Mouse (Mus musculus) midbrain, embryonic 15.5 days (tissue): Measurements from ENCODE around the gene Sarm1. TPM values are rescaled to one million over a fixed set of nuclear protein-coding genes. Genes with fewer than 3 reads are reported as not detected.
"Not testable (repeated sequence)": the region's sequence is repeated elsewhere in the genome, so short reads cannot be mapped to it uniquely, and the experiment has no call there.

Experiments
- ATAC-seq: fragments of 200-750 bp; cut with Nextera tagmentation; replicated peaks from 2 replicates; pipeline ENCODE4 v1.8.0; 2017; ENCODE audit warnings: moderate TSS enrichment
- H3K27ac ChIP-seq: fragments of 300-500 bp; sonication (generic); 2 replicates; pipeline ENCODE4 v1.5.1; 2015; ENCODE audit warnings: mild to moderate bottlenecking, inconsistent platforms
- H3K27me3 ChIP-seq: fragments of 300-500 bp; sonication (generic); replicated peaks from 2 replicates; pipeline ENCODE4 v1.6.1; 2015; ENCODE audit warnings: inconsistent platforms
- H3K36me3 ChIP-seq: fragments of 300-500 bp; sonication (generic); replicated peaks from 2 replicates; pipeline ENCODE4 v1.6.1; 2015; ENCODE audit warnings: inconsistent platforms
- H3K4me1 ChIP-seq: fragments of 300-500 bp; sonication (generic); 2 replicates; pipeline ENCODE4 v1.6.1; 2015; ENCODE audit warnings: inconsistent platforms
- H3K4me2 ChIP-seq: fragments of 300-500 bp; sonication (generic); 2 replicates; pipeline ENCODE4 v1.6.1; 2015; ENCODE audit warnings: inconsistent platforms, mild to moderate bottlenecking, moderate library complexity
- H3K4me3 ChIP-seq: fragments of 300-500 bp; sonication (generic); 2 replicates; pipeline ENCODE4 v1.5.1; 2015; ENCODE audit warnings: mild to moderate bottlenecking, inconsistent platforms
- H3K9ac ChIP-seq: fragments of 300-500 bp; sonication (generic); 2 replicates; pipeline ENCODE4 v1.6.1; 2015; ENCODE audit warnings: mild to moderate bottlenecking, inconsistent platforms
- H3K9me3 ChIP-seq: fragments of 300-500 bp; sonication (generic); 2 replicates; pipeline ENCODE4 v1.6.1; 2016; ENCODE audit warnings: inconsistent platforms
- WGBS: fragments of 180-500 bp; shearing (Covaris S2); methylation state at CpG from one replicate; pipeline ENCODE4 v1.1.7; 2015; ENCODE audit warnings: mixed read lengths; 5-methylcytosine and 5-hydroxymethylcytosine counted together
- polyA plus RNA-seq: library from polyadenylated mRNA; unstranded; fragments of >200 nt; fragmentation: Nextera tagmentation; extraction: Ambion mirVana; gene quantifications from 2 replicates; pipeline ENCODE4 v1.2.1, GENCODE M21; 2015

The Sarm1 gene
- 52.4 and 56.8 TPM in 2 replicates for polyA plus RNA-seq

DNA sequence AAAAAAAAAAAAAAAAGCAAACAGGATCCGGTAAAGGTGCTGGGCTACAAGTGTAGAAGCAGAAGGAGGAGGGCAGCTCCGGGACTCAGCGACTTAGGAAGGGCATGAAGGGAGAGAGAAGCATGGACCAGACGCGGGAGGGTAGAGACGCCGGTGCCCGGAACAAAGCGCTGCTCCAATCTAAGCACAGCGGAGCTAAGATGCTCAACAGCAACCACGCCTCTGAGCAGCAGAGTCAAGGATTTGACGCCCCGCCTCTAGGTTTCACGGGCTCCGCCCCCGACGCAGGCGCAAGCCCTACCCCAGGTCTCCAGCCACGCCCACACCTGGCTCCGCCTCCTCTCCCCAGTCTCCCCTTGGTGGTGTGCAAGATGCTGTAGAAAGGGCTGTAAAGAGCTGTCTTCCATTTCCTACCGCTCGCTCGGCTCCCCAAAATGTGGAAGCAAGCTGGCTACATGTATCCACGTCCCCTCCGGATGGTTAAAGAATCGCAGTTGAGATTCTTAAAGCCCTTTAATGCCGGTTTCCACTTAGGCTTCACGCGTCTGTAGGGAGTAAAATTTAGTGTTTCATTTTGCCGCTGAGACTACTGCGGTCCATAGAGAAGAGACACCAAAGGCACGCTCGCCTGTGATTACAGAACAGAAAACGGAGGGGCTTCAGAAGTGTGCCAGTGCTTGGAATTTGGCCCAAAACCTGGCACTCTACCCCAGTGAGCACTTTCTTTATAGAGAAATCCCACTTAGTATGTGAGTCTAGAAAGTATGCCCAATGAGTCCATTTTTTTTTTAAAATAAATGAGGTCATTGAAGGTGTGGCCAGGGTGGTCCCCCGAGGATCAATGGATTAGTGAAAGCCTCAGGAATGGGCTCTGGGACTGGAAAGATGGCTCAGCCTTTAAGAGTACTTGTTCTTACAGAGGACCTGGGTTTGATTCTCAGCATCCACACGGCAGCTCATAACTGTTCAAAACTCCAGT lies at the start of gene Sarm1:
Gene Sarm1, minus strand, starts transcription at position 211 of the 979 bp plus-strand sequence.
- H3K27me3 ChIP-seq, result peaks cover 6% of the 10 kb centered on the region; the same call in 1 of the 2 replicates
- no peaks in the 10 kb centered on the region for H3K9me3 ChIP-seq
- peaks cover 37% of the 10 kb centered on the region for H3K4me1 ChIP-seq
- H3K4me3 ChIP-seq, result peak within 1 kb of the TSS; percentile 70
- H3K36me3 ChIP-seq, result no peaks in the 10 kb centered on the region
- 3% methylated on average over 36 of the region's 36 CpGs for WGBS
- ATAC-seq, result peak; percentile 97
- peak within 1 kb of the TSS; percentile 74 for H3K4me2 ChIP-seq
- H3K9ac ChIP-seq, result peak within 1 kb of the TSS; percentile 87
- H3K27ac ChIP-seq, result peak within 1 kb of the TSS; percentile 93

GRCm38 (mm10) chr11:78545181-78545580 lies 47.6 kb upstream of the Sarm1 start:
- H3K9me3 ChIP-seq, result no peaks in the 10 kb centered on the region
- H3K36me3 ChIP-seq, result peaks cover 21% of the 10 kb centered on the region
- no peak overlapping the region for H3K4me3 ChIP-seq
- no peak overlapping the region for H3K4me2 ChIP-seq
- no peak overlapping the region for H3K27ac ChIP-seq
- no peak for ATAC-seq
- no peaks in the 10 kb centered on the region for H3K27me3 ChIP-seq
- H3K4me1 ChIP-seq, result peaks cover 15% of the 10 kb centered on the region
- 85% methylated on average over 8 of the region's 8 CpGs for WGBS
- H3K9ac ChIP-seq, result no peak overlapping the region

GRCm38 (mm10) chr11:78544449-78545111 lies 47.0 kb upstream of the Sarm1 start:
- Histone ChIP-seq H3K9me3 (no peaks in the 10 kb centered on the region), H3K27ac (no peak overlapping the region), H3K4me2 (no peak overlapping the region), H3K27me3 (no peaks in the 10 kb centered on the region), H3K9ac (no peak overlapping the region), H3K36me3 (peaks cover 25% of the 10 kb centered on the region), H3K4me1 (peaks cover 9% of the 10 kb centered on the region), H3K4me3 (no peak overlapping the region)
- 94% methylated on average over 7 of the region's 7 CpGs for WGBS
- no peak for ATAC-seq

DNA sequence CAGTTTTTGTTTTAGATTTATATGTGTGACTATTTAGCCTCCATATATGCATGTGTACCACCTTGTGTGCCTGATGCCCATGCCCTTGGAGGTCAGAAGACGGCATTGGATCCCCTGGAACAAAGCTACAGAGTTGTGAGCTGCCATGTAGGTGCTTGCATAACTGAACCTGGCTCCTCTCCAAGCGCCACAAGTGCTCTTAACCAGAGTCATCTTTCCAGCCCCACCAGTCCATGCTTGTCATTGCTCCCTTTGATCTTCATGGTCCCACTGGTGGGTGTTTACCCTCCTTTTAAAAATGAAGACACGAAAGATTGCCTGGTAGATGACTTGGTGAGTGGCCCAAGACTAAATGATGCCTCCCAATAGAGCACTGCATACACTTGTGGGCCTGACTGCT lies 42.8 kb upstream of the Sarm1 start:
- Histone ChIP-seq H3K27ac (no peak overlapping the region), H3K9me3 (no peaks in the 10 kb centered on the region), H3K4me1 (peaks cover 15% of the 10 kb centered on the region), H3K4me3 (no peak overlapping the region), H3K9ac (no peak overlapping the region), H3K27me3 (no peaks in the 10 kb centered on the region), H3K36me3 (peaks cover 34% of the 10 kb centered on the region), H3K4me2 (no peak overlapping the region)
- 90% methylated on average over 3 of the region's 3 CpGs for WGBS
- no peak for ATAC-seq

DNA sequence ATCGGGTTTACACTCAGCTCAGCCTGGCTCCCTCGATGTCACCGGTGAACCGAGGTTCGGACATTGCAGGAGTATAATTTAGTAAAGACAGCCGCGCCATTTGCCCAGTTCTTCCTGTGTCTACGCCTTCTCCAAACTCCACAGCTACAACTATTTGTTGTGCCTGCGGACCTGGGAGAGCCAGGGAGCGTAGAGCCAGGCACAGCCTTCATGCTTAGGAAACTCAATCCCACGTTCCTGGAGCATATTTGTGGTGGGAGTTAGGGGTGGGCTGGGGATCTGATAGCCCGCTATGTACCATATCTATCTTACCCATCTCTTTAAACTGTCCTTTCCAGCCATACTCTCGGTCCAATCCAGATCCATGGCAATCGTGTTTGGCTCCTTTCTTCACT lies 39.1 kb upstream of the Sarm1 start:
- Histone ChIP-seq H3K27ac (peak overlapping the region; percentile 92), H3K9me3 (no peaks in the 10 kb centered on the region), H3K9ac (peak overlapping the region; percentile 76), H3K4me3 (peak overlapping the region; percentile 94), H3K4me1 (peaks cover 37% of the 10 kb centered on the region), H3K4me2 (peak overlapping the region; percentile 67), H3K27me3 (no peaks in the 10 kb centered on the region), H3K36me3 (peaks cover 22% of the 10 kb centered on the region)
- ATAC-seq, result no peak
- 3% methylated on average over 14 of the region's 14 CpGs for WGBS

GRCm38 (mm10) chr11:78536080-78536689 lies 38.6 kb upstream of the Sarm1 start, which contains the start of the genes Tnfaip1 and Ift20:
Tnfaip1 (minus strand) TSS chr11:78536332.
Ift20 (plus strand) TSS chr11:78536361.
- no peaks in the 10 kb centered on the region for H3K9me3 ChIP-seq
- H3K4me3 ChIP-seq, result peak within 1 kb of the TSS; percentile 94
- peak within 1 kb of the TSS; percentile 92 for H3K27ac ChIP-seq
- under 1% methylated on average over 52 of the region's 52 CpGs for WGBS
- H3K27me3 ChIP-seq, result no peaks in the 10 kb centered on the region
- ATAC-seq, result peak; percentile 98
- peak within 1 kb of the TSS; percentile 89 for H3K9ac ChIP-seq
- H3K4me1 ChIP-seq, result peaks cover 37% of the 10 kb centered on the region
- H3K4me2 ChIP-seq, result peak within 1 kb of the TSS; percentile 88
- H3K36me3 ChIP-seq, result peaks cover 22% of the 10 kb centered on the region

DNA sequence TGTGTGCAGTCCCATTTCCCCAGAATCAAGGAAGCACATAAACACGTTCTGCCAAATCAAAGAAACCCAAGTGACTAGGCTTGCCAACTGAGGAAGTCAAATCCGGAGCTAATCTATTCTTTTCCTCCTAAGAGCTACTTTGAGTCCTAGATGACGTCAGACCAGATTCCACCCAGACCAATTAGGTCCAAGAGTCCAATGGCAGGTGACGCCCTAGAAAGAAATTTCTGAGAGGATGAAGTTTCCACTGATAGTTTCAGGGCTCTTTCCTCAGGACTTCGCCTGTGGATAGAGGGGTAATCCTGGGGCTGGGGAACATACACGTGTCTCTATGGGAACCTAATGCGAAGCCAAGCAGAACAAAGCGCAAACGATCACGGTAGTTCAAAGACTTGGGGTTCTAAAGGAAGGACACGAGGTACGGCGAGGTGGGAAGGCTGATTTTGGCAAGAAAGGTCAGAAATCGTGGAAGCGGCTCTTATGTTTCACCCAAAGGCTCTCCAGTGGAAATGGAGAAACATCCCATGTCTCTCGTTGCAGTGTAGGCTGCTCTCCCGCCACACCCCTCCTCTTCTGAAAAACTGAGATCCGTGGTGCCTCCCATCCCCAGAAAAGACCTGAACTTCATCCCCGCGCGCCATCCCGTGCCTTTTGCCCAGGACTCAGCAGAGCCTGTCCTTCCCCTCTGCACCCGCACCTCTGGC lies 38.0 kb upstream of the Sarm1 start:
- ATAC-seq, result peak; percentile 19
- Histone ChIP-seq H3K4me2 (peak overlapping the region; percentile 88), H3K9ac (peak overlapping the region; percentile 89), H3K36me3 (peaks cover 16% of the 10 kb centered on the region; the same call in 1 of the 2 replicates), H3K27ac (peak overlapping the region; percentile 92), H3K4me1 (peaks cover 37% of the 10 kb centered on the region), H3K27me3 (no peaks in the 10 kb centered on the region), H3K4me3 (peak overlapping the region; percentile 94), H3K9me3 (no peaks in the 10 kb centered on the region)
- under 1% methylated on average over 23 of the region's 23 CpGs for WGBS

DNA sequence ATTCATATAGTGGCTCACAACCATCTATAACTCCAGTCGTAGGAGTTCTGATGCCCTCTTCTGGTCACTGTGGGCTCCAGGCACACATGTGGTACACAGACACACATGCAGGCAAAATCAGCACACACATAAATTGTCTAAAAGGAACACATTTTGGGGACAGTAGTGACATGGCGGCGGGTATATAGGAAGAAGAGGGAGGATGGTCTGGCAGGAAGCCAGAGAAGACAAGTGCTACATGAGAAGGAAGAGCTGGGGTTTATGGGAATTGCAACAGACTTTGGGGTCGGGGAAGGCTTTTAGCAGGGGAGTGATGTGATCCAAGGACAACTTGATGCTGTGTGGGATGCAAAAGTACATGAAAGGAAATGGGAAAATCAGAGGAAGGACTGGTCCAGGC lies 37.0 kb upstream of the Sarm1 start:
- Histone ChIP-seq H3K27ac (no peak overlapping the region), H3K36me3 (peaks cover 8% of the 10 kb centered on the region; the same call in 1 of the 2 replicates), H3K4me3 (peak overlapping the region; percentile 94; the same call in 1 of the 2 replicates), H3K9me3 (no peaks in the 10 kb centered on the region), H3K4me2 (peak overlapping the region; percentile 88), H3K9ac (no peak overlapping the region), H3K4me1 (peaks cover 37% of the 10 kb centered on the region), H3K27me3 (no peaks in the 10 kb centered on the region)
- ATAC-seq, result no peak
- WGBS, result 90% methylated on average over 4 of the region's 4 CpGs

- not testable (repeated sequence) for H3K27ac ChIP-seq, H3K4me2 ChIP-seq, H3K9ac ChIP-seq, H3K9me3 ChIP-seq, ATAC-seq, H3K27me3 ChIP-seq, H3K4me3 ChIP-seq
- Histone ChIP-seq H3K36me3 (peaks cover 20% of the 10 kb centered on the region), H3K4me1 (peaks cover 24% of the 10 kb centered on the region)
- WGBS, result 94% methylated on average over 10 of the region's 10 CpGs
These were observed 34.0 kb upstream of the Sarm1 start for GRCm38 (mm10) chr11:78531515-78531914.

DNA sequence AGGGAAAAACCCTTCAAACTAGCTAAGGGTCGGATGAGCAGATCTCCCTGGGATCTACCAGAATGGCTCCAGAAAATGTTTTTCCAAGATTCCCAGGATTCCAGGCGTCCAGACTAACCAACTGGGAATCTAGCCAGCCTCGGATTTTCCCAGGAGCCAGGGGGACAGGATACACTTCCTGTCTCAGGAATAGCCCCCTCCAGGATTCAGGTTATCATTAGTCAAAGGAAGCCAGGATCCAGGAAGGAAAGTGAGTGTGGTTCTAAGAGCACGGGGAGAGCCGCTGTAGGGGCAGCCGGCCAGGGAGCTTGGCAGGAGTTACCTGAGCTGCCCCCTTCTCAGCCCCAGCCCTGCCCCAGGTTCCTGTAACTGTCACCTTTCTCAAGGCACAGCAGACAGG lies 33.5 kb upstream of the Sarm1 start:
- ATAC-seq, result no peak
- H3K27me3 ChIP-seq, result no peaks in the 10 kb centered on the region
- 87% methylated on average over 6 of the region's 6 CpGs for WGBS
- peaks cover 24% of the 10 kb centered on the region for H3K36me3 ChIP-seq
- H3K4me2 ChIP-seq, result no peak overlapping the region
- H3K9me3 ChIP-seq, result no peaks in the 10 kb centered on the region
- H3K9ac ChIP-seq, result no peak overlapping the region
- H3K4me1 ChIP-seq, result peaks cover 24% of the 10 kb centered on the region
- no peak overlapping the region for H3K4me3 ChIP-seq
- H3K27ac ChIP-seq, result no peak overlapping the region

DNA sequence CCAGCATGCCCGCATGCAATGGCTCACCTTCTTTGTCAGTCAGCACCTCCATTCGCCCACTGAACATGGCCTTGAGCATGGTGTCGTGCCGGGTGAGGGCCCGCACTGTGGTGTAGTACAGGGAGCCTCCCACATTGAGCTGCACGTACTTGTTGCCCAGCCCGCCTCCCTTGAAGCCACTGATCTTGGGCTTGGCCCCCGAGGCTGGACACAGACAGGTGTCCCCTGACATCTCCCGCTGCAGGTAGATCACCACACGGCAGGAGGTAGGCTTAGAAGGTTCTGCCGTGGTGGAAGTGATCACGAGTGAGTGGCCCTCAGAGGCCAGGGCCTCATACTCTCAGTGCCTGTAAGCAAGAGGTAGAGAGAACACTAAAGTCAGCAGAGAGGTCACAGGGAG lies 32.4 kb upstream of the Sarm1 start:
- H3K4me2 ChIP-seq, result no peak overlapping the region
- H3K4me3 ChIP-seq, result no peak overlapping the region
- H3K4me1 ChIP-seq, result peaks cover 19% of the 10 kb centered on the region
- H3K36me3 ChIP-seq, result peaks cover 30% of the 10 kb centered on the region
- no peaks in the 10 kb centered on the region for H3K27me3 ChIP-seq
- no peak overlapping the region for H3K27ac ChIP-seq
- H3K9ac ChIP-seq, result no peak overlapping the region
- 89% methylated on average over 12 of the region's 12 CpGs for WGBS
- no peak for ATAC-seq
- H3K9me3 ChIP-seq, result no peaks in the 10 kb centered on the region
